Mouse (Mus musculus) heart, postnatal 25 days (tissue): ENCODE data around the gene Sorcs1. TPM values are rescaled to one million over a fixed set of nuclear protein-coding genes. Genes with fewer than 3 reads are reported as not detected.

Experiments
- DNase-seq: peaks from one replicate; pipeline ENCODE4 v3.0.0; 2022; ENCODE audit warnings: low spot score
- intact Hi-C: fragments of 180-260 bp; cut with DNase I; formaldehyde crosslinking; loops from one replicate; pipeline ENCODE4 v1.15.1; 2025
- total RNA-seq, 2 experiments: library from RNA; stranded (reverse); gene quantifications; 2 replicates each; pipeline ENCODE4 v1.2.3; 2021

The Sorcs1 gene
- total RNA-seq, 2 experiments from 2014 or later: 0.16 to 0.25 TPM

DNA sequence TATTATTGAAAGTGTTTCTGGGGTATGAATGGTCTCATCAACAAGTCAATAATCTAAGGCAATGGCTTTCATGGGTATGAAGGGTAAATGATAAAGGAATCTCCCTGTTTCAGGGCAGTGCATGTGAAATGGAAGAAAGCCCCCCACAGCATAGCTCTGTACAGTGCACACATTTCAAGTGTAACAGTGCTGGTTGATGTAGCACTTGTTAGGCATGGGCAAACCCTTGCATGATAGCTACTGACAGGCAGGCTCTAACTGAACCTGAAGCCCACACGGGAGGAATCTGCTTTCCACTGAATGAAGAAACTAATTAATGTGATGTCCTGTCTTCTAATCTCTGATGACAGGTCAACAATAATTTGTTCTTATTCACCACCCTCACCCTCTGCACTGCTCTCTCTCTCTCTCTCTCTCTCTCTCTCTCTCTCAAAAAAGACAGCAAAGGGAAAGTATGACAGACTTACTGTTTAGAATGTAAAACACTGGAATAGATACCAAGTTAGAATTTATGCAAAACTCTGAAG lies 108.7 kb downstream of the Sorcs1 start:
- intact Hi-C loops: no loop called here
- DNase-seq: no peak

DNA sequence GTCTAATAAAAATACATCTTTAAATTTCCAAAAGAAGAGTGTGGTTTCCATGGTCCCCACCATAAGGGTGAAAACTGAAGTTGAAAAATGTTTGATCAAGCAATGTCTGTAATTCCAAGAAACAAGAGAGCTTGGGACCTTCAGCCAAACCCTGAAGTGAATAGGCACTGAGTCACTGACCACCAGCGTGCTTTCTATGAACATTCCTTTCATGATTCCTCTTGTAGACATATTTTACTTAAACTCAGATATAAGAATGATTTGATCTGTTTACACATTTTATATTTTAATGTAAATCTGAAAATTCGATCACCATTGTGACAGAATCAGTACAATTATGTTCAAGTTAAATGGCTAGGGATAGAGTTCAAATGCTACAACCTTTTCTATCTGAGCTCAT lies 112.1 kb downstream of the Sorcs1 start:
- intact Hi-C loops: no loop called here
- DNase-seq: no peak

DNA sequence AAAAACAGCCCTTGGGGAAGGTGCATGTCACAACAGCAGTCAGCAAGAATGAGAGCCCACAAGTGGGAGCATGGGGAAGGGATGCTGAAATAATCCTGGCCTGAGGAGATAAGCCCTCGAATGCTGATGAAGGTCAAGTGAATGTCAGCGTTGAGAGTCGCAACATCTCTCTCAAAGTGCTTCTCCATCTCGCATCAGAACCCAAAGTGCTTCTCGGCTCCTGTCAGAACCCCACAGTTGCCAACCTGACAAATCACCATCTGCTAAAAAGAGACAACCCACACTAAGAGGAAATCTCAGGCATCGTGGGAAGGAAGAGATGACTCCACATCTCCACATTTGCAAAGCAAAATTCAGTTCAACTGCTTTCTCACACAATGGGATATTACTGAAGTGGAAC lies 119.7 kb downstream of the Sorcs1 start:
- intact Hi-C loops: no loop called here
- DNase-seq: no peak

DNA sequence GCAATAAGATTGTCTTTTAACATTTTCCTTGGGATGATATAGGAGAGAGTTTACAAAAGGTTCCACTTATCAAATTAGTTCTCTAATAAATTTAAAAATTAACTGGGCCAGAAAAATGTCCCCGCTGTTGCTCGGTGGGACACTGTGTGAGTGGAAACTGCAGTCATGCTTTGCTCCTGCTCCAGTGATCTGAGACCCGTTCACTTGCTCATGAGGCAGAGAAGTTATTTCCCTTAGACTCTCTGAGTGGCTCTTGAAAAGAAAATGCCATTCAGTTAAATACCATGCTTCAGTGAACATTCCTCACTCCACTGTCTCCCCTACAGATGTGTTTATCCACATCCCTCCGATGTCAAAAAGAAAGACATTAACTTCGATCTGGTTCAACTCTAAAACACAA lies 144.4 kb downstream of the Sorcs1 start:
- intact Hi-C loops: no loop called here
- no peak for DNase-seq

DNA sequence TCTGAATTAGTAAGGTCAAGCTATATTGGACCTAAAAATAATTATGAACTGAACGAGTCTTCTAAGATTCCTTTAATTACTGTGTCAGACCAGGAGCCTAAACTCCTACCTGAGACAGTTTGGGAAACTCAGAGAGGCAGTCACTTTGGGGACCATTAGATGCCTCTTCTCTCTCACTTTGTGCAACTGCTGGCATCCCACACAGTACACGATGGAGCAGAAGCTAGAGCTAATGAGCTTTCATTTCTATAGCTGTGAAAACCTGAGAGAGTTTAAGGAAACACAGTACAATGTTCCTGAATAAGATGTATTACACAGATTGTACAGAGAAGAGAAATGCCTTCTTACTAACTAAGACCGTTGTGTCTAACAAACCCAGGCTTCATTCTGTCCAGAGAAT lies 150.6 kb downstream of the Sorcs1 start:
- intact Hi-C loops: no loop called here
- no peak for DNase-seq

DNA sequence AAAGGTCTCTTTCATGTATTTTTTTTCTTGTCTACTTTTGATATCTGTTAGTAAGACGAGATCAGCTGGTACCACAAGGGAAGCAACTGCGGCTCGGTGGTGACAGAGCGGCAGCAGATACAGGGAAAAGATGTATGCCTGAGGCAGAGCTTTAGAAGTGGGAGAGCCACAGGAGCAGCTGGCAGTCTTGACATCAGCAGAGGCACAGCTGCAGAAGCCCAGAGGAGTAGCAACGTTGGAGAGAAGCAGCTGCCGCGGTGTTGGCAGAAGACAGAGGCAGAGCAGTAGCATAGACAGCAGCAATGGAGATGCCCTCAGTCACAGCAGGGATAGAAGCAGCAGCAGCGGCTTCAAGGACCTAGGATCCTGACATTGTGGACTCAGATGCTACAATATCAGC lies 152.4 kb downstream of the Sorcs1 start:
- no peak for DNase-seq
- intact Hi-C loops: no loop called here

DNA sequence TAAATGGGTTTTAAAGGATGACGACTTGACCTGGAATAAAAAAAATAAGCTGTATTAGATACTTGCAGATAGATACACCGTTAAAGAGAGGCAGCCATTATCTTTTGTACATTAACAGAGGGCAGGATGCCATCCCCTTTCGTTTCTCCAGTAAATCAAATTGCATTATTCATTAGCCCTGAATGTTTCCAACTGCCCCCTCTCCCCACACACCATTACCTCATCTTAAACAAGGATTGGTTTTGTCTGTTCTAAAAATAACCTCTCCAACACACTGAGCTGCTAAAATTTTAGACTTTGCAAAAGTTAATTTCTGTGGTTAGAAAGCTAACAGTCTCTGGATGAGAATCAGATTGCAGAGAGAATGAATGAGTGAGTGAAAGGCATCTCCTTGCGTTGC lies 156.5 kb downstream of the Sorcs1 start:
- no peak for DNase-seq
- intact Hi-C loops: no loop called here

DNA sequence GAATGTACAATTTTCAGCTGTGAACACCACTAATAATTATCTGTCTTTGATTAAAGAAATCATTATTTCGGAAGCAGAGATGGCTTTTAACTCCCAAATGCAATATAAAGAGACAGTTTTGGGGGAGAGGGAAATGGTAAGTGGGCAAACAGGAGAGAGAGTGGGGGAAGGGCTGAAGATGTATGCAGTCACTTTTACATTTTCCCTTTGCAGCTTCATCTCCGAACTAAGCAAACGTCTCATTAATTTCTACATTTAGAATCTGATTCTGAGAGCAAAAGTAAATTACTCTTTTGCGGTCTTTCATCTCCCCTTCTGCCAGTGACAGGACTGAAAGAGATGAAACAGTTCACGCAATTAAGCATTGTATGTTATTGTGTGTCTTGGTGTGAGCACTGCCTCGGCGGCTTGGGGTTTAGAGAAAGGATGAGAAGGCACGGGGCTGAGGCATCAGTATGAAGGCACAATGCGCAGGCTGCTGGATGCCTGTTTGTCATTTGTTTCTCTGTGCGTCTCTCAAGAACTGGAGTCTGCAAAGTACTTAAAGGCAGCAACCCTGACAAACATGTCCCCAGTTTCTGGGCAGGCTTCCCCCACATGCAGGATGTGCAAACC lies 163.3 kb downstream of the Sorcs1 start:
- no peak for DNase-seq
- intact Hi-C loops: no loop called here

DNA sequence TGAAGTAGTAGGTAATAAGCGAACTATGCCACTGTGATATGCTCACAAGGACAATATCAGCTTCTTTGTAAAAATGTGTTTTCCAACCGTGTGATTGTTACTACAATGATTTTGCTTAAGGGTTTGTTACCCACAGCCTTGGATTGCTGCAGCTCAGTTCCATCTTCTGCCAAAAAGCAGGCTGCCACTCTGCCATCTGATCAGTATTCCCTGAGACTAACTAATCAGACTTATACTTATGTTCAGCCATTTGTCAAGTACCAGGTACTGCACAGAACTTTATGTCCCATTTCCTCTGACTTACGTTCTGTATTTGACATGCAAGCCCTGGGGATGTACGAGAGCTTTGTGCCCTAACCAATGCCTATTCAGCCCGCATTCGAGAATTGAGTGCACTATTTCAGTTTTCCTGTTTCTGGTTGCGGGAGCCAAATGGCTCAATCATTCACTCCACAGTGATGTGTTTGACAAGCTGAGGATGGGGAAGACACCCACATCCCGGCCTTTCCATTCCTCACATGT lies 164.1 kb downstream of the Sorcs1 start:
- intact Hi-C loops: no loop called here
- DNase-seq: no peak

DNA sequence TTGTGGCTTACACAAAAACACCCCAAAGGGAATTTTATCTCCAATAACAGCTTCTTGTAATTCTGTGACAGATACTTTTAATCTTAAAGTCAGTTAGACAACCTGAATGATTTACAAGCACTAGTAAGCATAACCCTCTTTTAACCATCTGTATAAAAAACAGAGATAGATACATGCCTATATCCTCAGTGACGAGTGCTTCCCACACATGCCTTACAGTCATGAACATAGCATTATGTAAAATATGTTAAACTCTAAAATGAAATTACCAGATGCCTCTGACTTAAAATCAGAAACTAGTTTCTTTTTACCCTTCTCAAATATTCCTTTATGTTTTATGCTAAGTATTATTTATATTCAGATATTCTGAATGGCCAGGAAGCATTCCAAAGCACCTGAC lies 175.6 kb downstream of the Sorcs1 start:
- DNase-seq: no peak
- intact Hi-C loops: no loop called here

DNA sequence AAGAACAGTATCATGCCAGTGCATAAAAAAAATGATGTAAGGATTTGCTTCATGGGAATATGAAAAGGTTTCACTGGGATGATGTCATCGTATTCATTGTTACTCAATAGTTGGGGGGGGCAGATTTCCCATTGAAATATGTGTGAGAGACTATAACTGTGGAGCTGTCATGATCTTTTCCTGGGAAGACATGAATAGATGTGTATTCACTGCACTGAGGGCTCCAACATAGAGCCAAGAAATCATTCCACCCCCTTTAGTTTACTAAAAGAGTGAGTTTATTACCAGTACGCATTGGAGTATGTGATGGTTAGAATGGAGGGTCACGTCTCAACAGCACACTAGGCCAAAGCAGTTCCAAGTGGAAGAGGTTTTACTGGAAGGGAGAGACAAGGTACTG lies 187.3 kb downstream of the Sorcs1 start:
- intact Hi-C loops: no loop called here
- DNase-seq: no peak

DNA sequence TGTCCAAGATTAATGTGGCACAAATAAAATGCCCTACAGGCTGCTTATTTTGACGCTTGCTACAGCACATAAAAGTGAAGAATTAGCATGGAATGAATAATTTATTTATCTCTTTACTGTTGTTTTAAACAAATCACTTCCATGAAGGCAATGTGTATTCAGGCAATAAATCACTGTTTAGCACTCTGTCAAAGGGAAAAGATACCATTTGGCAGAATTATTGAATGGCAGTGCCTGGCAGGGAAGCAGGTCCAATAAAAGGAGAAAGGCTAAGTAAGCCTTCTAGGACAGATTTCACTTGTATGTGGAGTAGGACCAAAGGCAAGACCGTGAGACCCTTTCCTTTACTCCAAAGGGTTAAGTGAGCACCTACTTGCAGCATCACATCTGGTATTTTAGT lies 187.7 kb downstream of the Sorcs1 start:
- no peak for DNase-seq
- intact Hi-C loops: no loop called here

DNA sequence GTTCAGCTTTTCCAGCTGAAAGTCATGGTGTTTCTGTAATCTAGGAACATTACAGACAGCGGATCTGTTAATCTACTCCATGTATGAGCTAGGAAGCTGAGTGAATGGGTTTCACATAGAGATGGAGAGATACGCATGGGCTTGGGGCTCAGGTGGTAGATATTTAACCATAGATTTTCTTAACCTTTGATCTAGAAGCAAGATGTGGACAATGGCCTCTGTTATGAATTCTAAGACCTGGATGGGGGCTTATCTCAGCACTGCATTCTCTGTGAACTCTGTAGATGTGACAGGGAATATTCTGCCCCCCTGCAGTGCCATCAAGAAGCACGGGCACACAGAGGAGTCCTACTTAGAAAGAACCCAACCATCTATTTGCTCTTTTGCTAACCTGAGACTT lies 188.7 kb downstream of the Sorcs1 start:
- intact Hi-C loops: no loop called here
- DNase-seq: no peak

DNA sequence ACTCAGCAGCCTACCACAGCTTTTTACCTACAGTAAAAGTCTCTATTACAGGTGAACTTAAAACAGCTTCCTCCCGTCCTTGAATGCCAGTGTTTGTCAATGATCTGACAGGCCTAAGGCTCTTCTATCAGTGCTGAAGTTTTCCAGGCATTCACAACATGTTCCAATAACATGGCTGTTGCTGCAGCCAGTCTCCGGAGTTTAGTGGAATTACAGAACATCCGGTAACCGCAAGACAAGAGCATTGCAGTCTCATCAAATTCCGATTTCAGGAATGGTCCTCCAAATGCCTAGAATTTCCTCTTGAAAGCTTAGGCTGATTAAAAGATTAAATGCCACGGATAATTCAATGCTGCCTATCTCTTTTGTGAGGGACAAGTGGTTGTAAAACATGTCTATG lies 190.0 kb downstream of the Sorcs1 start:
- DNase-seq: no peak
- intact Hi-C loops: no loop called here

DNA sequence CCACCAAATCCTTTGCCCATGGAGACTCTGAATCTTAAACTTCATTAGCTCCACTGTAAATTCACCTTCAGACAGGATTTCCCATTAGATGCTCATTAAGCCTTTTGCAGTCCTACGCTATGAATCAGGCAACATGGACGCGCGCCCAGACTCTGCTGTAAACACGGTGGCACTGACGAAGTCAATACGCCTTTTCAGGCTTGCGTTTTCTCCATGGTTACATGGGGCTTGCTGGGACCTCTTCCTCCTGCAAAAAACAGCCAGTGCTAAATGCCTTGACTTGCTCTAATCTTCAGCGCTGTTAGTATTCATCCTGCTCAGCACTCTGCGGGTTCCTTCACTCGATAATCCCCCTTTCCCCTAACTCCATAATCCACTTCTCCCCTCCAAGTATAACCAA lies 190.7 kb downstream of the Sorcs1 start:
- intact Hi-C loops: no loop called here
- DNase-seq: no peak

DNA sequence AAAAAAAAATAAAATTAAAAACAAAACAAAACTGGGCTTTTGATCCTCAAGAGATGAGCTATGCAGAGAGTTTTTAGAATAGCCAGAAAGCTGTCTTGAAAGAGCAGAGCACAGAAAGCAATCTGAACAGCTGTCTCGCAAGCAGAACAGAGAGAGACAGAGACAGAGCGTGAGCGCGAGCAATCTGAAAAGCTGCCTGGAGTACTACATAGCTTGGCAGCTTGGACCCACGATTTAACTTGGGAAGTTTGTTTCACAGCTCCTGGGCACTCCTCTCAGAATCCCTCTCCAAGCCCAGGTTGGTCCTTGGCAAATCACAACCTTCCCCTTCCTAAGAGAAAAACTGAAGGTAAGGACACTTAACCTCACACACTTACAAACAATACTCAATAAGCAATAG lies 192.1 kb downstream of the Sorcs1 start:
- intact Hi-C loops: no loop called here
- no peak for DNase-seq

DNA sequence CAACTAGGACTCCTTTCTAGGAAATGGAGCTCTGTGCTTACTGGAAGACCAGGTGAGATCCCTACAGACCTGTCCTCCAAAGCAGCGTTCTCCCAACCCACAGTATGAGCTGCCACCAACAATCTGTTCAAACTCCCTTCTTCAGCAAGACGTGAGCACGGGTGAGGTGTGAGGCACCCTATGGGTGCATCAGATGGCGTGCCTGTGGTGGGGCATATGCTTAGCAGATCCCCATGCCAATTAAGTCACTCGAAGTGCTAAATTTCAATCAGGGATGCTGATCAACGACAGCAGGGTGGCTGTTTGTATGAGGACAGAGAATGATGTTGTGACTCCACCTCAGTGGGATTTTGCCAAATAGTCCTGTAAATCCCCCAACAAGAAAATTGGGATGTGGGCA lies 201.7 kb downstream of the Sorcs1 start:
- intact Hi-C loops: no loop called here
- no peak for DNase-seq

DNA sequence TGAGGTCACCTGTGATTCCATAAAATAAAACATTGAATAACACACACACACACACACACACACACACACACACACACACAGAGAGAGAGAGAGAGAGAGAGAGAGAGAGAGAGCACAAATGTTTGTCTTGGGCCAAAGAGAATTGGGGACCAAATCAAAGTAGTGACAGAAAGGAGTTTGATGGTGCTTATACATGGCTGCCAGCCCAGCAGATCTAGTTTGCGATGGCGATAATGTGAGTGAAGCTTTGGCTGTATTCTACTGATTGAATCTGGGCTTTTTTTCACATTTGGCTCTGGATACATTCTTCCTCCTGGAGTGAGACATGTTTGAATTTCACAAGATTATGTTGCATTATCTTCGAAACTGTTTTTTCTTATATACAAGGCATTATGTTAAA lies 209.9 kb downstream of the Sorcs1 start:
- intact Hi-C loops: no loop called here
- no peak for DNase-seq

DNA sequence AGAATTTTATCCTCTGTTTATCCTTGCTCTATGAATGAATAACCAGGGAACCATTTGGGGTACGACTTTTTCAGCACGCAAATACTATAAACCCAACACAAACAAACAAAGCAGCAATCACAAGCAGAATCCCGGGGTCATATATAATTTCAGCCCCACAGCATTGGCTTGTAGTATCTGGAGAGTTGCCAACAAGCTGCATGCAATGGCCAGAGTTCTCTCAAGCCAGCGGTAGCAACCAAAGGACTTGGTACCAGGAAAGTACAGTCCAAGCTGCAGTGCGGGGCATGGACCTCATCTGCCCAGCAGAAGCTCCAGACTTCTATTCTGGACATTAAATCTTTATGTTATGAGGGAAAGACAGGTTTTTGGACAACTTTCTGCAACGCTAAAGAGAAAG lies 213.6 kb downstream of the Sorcs1 start:
- intact Hi-C loops: no loop called here
- DNase-seq: no peak

DNA sequence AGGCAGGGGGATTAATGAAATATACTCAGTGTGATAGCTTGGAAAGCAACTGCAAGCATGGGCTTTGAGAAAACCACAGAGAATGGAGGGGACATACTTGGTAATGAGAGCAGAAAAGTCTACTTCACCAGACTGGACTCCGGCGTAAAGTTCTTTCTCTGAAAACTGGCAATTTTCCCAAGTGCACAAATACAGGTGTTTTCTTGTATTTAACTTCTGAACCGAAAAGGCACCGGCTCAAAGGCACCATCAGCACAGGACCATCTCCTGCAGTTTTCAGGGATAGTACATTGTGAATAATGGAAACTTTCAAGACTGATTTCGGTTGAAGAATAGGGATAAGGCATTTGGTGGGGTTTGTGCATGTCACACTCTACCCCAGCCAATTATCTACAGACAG lies 219.9 kb downstream of the Sorcs1 start:
- intact Hi-C loops: no loop called here
- DNase-seq: no peak

DNA sequence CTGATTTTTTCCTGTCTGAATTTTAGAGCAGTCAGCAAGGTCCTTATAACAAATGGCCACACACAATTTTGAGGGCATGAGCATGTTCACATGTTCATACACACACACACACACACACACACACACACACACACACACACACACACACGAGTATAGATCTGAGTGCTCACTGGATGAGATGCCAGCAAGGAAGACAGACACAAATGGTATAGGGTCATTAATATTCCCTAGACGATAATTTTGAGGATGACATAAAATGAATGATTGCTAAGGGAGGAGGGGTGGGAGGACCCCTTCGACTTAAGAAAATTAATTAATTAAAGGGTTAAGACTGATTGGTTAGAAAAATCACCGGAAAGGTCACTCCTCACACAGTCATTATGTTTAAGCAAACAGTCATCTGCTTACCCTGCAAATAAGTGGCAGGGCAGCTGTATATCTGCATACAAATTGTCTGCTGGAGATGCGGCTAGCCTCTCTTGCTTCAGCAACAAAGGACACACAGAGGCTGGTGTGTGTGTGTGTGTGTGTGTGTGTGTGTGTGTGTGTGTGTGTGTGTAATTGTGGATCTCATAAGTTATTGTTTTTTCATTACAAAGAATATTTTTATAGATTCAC lies 221.1 kb downstream of the Sorcs1 start:
- intact Hi-C loops: no loop called here
- no peak for DNase-seq

DNA sequence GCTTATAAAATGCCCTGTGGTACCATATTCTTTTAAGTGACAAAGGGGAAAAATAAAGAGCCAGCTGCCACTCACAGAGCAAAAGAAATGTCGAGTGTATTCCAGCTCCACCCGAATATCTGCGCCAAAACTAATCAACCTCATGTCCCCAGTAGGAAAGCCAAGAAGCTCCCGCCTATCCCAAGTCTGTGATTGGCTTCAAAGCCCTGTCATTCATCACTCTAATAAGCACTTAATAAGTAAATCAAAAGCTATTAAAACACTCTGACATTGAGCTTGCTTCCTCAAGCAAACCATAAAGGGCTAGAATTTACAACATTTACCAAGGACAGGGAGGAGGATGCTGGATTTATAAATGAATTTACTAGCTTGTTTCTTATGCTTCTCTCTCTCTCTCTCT lies 237.3 kb downstream of the Sorcs1 start:
- DNase-seq: no peak
- intact Hi-C loops: no loop called here
